Mouse (Mus musculus) mouse trophoblast stem cell (cell line): ENCODE results near the gene Chd4.

Source experiments
- in situ Hi-C, 2 experiments: fragments of 300-500 bp; cut with MseI, MboI; formaldehyde crosslinking; loops; 2 replicates in 1 of 2; 3 replicates in 1 of 2; pipeline ENCODE4 v1.15.1; 2025

Gene Chd4

GRCm38 (mm10) chr6:125090341-125091085 is 5.3 kb upstream of the Chd4 start:
- in situ Hi-C loops = no loop called here

- in situ Hi-C loops = no loop called here
Observed at GRCm38 (mm10) chr6:125092372-125092771, 3.4 kb upstream of the Chd4 start.

GRCm38 (mm10) chr6:125094843-125095242 is 938 bp upstream of the Chd4 start:
- in situ Hi-C loops = no loop called here

GRCm38 (mm10) chr6:125096279-125096596 is 457 bp downstream of the Chd4 start:
- in situ Hi-C loops = no loop called here

- in situ Hi-C loops = no loop called here
Observed at GRCm38 (mm10) chr6:125096597-125097345, 990 bp downstream of the Chd4 start.

- in situ Hi-C loops = no loop called here
Observed at GRCm38 (mm10) chr6:125097346-125097689, 1.5 kb downstream of the Chd4 start.

- in situ Hi-C loops = no loop called here
Observed at GRCm38 (mm10) chr6:125097951-125098350, 2.2 kb downstream of the Chd4 start.

- in situ Hi-C loops = no loop called here
Observed at GRCm38 (mm10) chr6:125098513-125098912, 2.7 kb downstream of the Chd4 start.

GRCm38 (mm10) chr6:125099421-125099971 is 3.7 kb downstream of the Chd4 start:
- in situ Hi-C loops = no loop called here

- in situ Hi-C loops = no loop called here
Observed at GRCm38 (mm10) chr6:125101444-125101843, 5.7 kb downstream of the Chd4 start.

- in situ Hi-C loops = no loop called here
Observed at GRCm38 (mm10) chr6:125104223-125104622, 8.4 kb downstream of the Chd4 start.

- in situ Hi-C loops = no loop called here
Observed at GRCm38 (mm10) chr6:125107705-125108104, 11.9 kb downstream of the Chd4 start.

- in situ Hi-C loops = no loop called here
Observed at GRCm38 (mm10) chr6:125109371-125109770, 13.6 kb downstream of the Chd4 start.

GRCm38 (mm10) chr6:125110927-125111326 is 15.1 kb downstream of the Chd4 start:
- in situ Hi-C loops = no loop called here

- in situ Hi-C loops = no loop called here
Observed at GRCm38 (mm10) chr6:125112553-125112952, 16.8 kb downstream of the Chd4 start.

GRCm38 (mm10) chr6:125119387-125119786 is 23.6 kb downstream of the Chd4 start:
- in situ Hi-C loops = no loop called here

- in situ Hi-C loops = no loop called here
Observed at GRCm38 (mm10) chr6:125128724-125129123, 32.9 kb downstream of the Chd4 start.

- in situ Hi-C loops = no loop called here
Observed at GRCm38 (mm10) chr6:125129710-125130402, 34.1 kb downstream of the Chd4 start.

- in situ Hi-C loops = no loop called here
Observed at GRCm38 (mm10) chr6:125131302-125132156, 35.7 kb downstream of the Chd4 start, which contains the start of gene Nop2. Nop2 (plus strand) TSS chr6:125131909.

- in situ Hi-C loops = no loop called here
Observed at GRCm38 (mm10) chr6:125132470-125132869, 36.7 kb downstream of the Chd4 start.

- in situ Hi-C loops = no loop called here
Observed at GRCm38 (mm10) chr6:125137002-125137671, 41.4 kb downstream of the Chd4 start.
